Mouse (Mus musculus): ENCODE measurements at regions not wholly inside any gene's neighbourhood (a gene's known extent, or its start where the extent isn't known, plus 50 kb on each side); places are given as distances from the start of the nearest gene placed in this dataset.

GRCm38 (mm10) chr10:45009676-45010075, 57.3 kb upstream of the Prep start:
- Histone ChIP-seq H3K27me3 (replicated peaks) (no peaks in the 10 kb centered on the region), H3K27ac (ENCODE audit: insufficient read depth, low read depth) (no peak overlapping the region), H3K4me1 (ENCODE audit: control insufficient read depth in 1 of 2, insufficient read depth in 2 of 2) (peaks cover 0 to 4% of the 10 kb centered on the region in 2 experiments; a peak in 1 of 4 replicates), H3K4me2 (ENCODE audit: insufficient read depth, low read depth, poor library complexity, severe bottlenecking) (no peak overlapping the region), H3K36me3 (replicated peaks in 1 of 2; ENCODE audit: control insufficient read depth in 1 of 2, insufficient read depth in 1 of 2, low read length in 1 of 2) (no peaks in the 10 kb centered on the region), H3K79me2 (replicated peaks; ENCODE audit: control insufficient read depth, extremely low read depth, insufficient read depth, poor library complexity, severe bottlenecking) (no peaks in the 10 kb centered on the region), H3K9me3 (replicated peaks; ENCODE audit: low read length) (no peaks in the 10 kb centered on the region), H3K4me3 (replicated peaks in 1 of 3; ENCODE audit: low read depth in 2 of 3, low read length in 2 of 3, poor library complexity in 1 of 3) (no peak overlapping the region), H3K9ac (ENCODE audit: insufficient read depth, low read depth) (no peak overlapping the region)
- dilution Hi-C loops (cut with MboI; ENCODE audit: extremely low pct_ligation_motif_present, extremely low pct_unique_long_range_greater_than_20kb, low sequenced_read_pairs) (no loop called here), in situ Hi-C loops (cut with MboI; ENCODE audit: low pct_ligation_motif_present, low pct_unique_long_range_greater_than_20kb, low sequenced_read_pairs) (loop anchor here (10.0 to 25.0 kb wide), 3 partner anchors 247 to 705 kb away; no protein-coding TSS in a partner anchor)
- DNase-seq (ENCODE audit: extremely low read depth), result no peak
- TF ChIP-seq ZNF384 (IDR thresholded peaks at IDR 0.05; ENCODE audit: low read depth, low read length) (no peak), JUND (conservative IDR thresholded peaks at IDR 0.05; ENCODE audit: low read depth, low read length) (no peak), RCOR1 (conservative IDR thresholded peaks at IDR 0.05; ENCODE audit: low read depth, low read length) (no peak), GABPA (IDR thresholded peaks at IDR 0.05; ENCODE audit: insufficient replicate concordance, low read depth, low read length) (no peak), PAX5 (IDR thresholded peaks at IDR 0.05; ENCODE audit: low read length) (no peak), UBTF (IDR thresholded peaks at IDR 0.05; ENCODE audit: low read depth, low read length) (no peak), ETS1 (conservative IDR thresholded peaks at IDR 0.05; ENCODE audit: low read depth, low read length) (no peak), CHD1 (IDR thresholded peaks at IDR 0.05; ENCODE audit: low read depth, low read length) (no peak), NRF1 (IDR thresholded peaks at IDR 0.05; ENCODE audit: low read depth, low read length) (no peak), TBP (conservative IDR thresholded peaks at IDR 0.05; ENCODE audit: low read depth, low read length) (no peak), ZKSCAN1 (IDR thresholded peaks at IDR 0.05; ENCODE audit: borderline replicate concordance, low read depth, low read length) (no peak), MAFK (IDR thresholded peaks at IDR 0.05; ENCODE audit: insufficient replicate concordance, low read length) (no peak), BHLHE40 (IDR thresholded peaks at IDR 0.05; ENCODE audit: low read depth, low read length) (no peak), JUN (IDR thresholded peaks at IDR 0.05; ENCODE audit: insufficient read depth, low read depth, low read length) (no peak), MEF2A (IDR thresholded peaks at IDR 0.05; ENCODE audit: borderline replicate concordance, low read depth, low read length) (no peak)

GRCm38 (mm10) chr10:45009235-45009634, 57.8 kb upstream of the Prep start:
- no peak overlapping the region for H3K4me3 ChIP-seq (replicated peaks in 1 of 3; ENCODE audit: low read depth in 2 of 3, low read length in 2 of 3, poor library complexity in 1 of 3)
- in situ Hi-C loops (cut with MboI; ENCODE audit: low pct_ligation_motif_present, low pct_unique_long_range_greater_than_20kb, low sequenced_read_pairs), result loop anchor here (10.0 to 25.0 kb wide), 3 partner anchors 247 to 704 kb away; no protein-coding TSS in a partner anchor
- H3K27me3 ChIP-seq (replicated peaks), result no peaks in the 10 kb centered on the region
- no peaks in the 10 kb centered on the region for H3K79me2 ChIP-seq (replicated peaks; ENCODE audit: control insufficient read depth, extremely low read depth, insufficient read depth, poor library complexity, severe bottlenecking)
- no peak overlapping the region for H3K4me2 ChIP-seq (ENCODE audit: insufficient read depth, low read depth, poor library complexity, severe bottlenecking)
- peaks cover 0 to 4% of the 10 kb centered on the region in 2 experiments; a peak in 1 of 4 replicates for H3K4me1 ChIP-seq (ENCODE audit: control insufficient read depth in 1 of 2, insufficient read depth in 2 of 2)
- no peak overlapping the region for H3K9ac ChIP-seq (ENCODE audit: insufficient read depth, low read depth)
- H3K36me3 ChIP-seq (replicated peaks in 1 of 2; ENCODE audit: control insufficient read depth in 1 of 2, insufficient read depth in 1 of 2, low read length in 1 of 2), result no peaks in the 10 kb centered on the region
- no peak overlapping the region for H3K27ac ChIP-seq (ENCODE audit: insufficient read depth, low read depth)
- no peak for DNase-seq (ENCODE audit: extremely low read depth)
- H3K9me3 ChIP-seq (replicated peaks; ENCODE audit: low read length), result no peaks in the 10 kb centered on the region
- no peak for TF ChIP-seq ZMIZ1 (IDR thresholded peaks at IDR 0.05; ENCODE audit: low read depth, low read length)
- TF ChIP-seq E2F4 (IDR thresholded peaks at IDR 0.05; ENCODE audit: insufficient replicate concordance, low read depth, low read length), result no peak
- TF ChIP-seq JUND (conservative IDR thresholded peaks at IDR 0.05; ENCODE audit: low read depth, low read length), result no peak
- TF ChIP-seq POLR2A (IDR thresholded peaks at IDR 0.05; ENCODE audit: low read depth, low read length), result no peak
- TF ChIP-seq ZC3H11A (IDR thresholded peaks at IDR 0.05; ENCODE audit: low read depth, low read length), result no peak
- TF ChIP-seq NELFE (IDR thresholded peaks at IDR 0.05; ENCODE audit: low read depth, low read length), result no peak
- TF ChIP-seq TCF12 (IDR thresholded peaks at IDR 0.05; ENCODE audit: low read depth, low read length), result no peak
- TF ChIP-seq PAX5 (IDR thresholded peaks at IDR 0.05; ENCODE audit: low read length), result no peak
- no peak for TF ChIP-seq ZKSCAN1 (IDR thresholded peaks at IDR 0.05; ENCODE audit: borderline replicate concordance, low read depth, low read length)
- TF ChIP-seq CHD1 (IDR thresholded peaks at IDR 0.05; ENCODE audit: low read depth, low read length), result no peak
- no peak for TF ChIP-seq MAX (IDR thresholded peaks at IDR 0.05; ENCODE audit: low read length)
- no peak for TF ChIP-seq RAD21 (IDR thresholded peaks at IDR 0.05; ENCODE audit: low read depth, low read length)
- no peak for TF ChIP-seq NRF1 (IDR thresholded peaks at IDR 0.05; ENCODE audit: low read depth, low read length)
- no peak for TF ChIP-seq CHD2 (IDR thresholded peaks at IDR 0.05; ENCODE audit: low read length)
- dilution Hi-C loops (cut with MboI; ENCODE audit: extremely low pct_ligation_motif_present, extremely low pct_unique_long_range_greater_than_20kb, low sequenced_read_pairs), result no loop called here

Data from CH12.LX (cell line).